Mouse (Mus musculus): ENCODE results near the gene Usp46.
A peak's percentile ranks its signal among the peaks of the same experiment; 100 is the strongest.

Usp46 gene

DNA sequence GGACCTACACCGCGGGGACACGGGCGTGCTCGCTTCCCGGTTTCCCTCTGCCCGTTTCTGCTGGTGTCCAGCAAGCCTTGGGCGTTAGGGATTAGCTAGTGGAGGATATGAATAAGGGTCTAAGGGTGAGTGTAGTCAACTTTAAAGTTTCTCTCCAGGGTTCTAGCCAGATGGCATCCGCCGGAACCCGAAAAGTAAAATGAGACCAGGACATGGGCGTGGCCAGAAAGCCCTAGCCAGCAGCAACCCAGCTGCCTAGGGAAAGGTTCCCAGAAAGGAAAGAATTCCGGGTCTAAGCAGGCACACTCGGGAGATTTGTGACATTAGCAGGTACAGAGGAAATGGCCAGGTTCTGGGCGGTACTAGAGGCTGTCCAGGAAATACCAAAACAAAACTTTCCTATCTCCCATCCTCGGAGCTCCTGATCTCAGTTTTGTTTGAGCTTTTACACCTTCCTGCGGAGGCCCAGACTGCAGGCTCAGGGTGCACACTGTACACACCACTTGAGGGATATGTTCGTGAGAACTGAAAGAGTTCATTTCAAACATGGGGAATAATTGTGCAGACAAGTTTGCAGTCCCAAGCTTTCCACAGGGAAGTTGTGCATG lies 587 bp upstream of the Usp46 start:
- DNase-seq (ENCODE audit: low spot score), result peak; percentile 74

GRCm38 (mm10) chr5:74067346-74067745 lies 885 bp downstream of the Usp46 start:
- no peak for DNase-seq (ENCODE audit: low spot score)

GRCm38 (mm10) chr5:74066416-74067115 lies 1.7 kb downstream of the Usp46 start:
- peak; percentile 32 for DNase-seq (ENCODE audit: low spot score)

DNA sequence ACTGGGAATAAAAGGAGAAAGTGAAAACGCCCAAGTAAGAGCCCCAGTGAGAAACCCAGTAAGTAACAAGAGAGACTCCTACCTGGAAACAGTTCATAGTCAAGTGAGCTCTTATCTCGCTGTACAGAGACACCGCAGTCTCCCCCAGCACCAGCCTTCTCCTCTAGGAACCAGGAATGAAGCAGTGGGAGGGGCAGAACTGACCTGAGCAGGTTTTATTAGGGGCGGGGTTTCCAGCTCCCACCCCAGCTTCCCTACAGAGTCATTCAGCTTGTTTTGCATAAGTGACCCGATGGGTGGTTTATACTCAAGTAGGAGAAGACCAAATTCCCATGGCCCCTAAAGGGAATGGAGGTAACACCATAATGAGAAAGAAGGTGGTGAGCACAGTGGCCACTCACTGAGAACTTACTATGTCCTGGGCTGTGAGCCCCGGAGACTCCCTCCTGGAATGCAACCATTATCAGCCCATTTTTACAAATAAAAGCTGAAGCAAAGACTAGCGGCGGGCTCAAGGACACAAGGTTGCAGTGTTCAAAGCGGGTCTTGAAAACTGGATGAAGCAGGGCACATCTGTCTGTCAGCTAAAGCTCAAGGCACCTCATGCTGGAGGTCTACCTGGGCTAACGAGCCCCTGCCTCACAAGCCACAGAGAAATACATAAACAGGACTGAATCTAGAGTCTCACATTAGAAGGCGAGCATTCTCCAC lies 2.5 kb downstream of the Usp46 start:
- DNase-seq (ENCODE audit: low spot score), result no peak

DNA sequence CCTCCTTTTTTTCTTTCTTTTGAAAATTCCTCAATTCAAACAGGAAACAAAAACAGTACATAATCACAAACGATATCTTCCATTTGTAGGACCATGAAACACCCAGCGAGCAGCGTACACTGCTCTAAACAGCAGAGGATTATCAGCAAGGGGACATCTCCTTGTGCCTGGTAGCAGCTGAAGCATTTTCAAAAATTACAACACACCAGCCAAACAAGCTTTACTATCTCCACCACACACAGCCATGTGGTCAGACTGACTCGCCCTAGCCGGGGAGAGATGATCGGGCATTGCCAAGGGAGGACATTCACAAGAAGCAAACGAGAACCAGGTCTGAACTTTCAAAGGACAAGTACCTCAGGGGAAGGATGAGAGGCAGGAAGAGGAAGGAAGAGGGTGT lies 3.4 kb downstream of the Usp46 start:
- DNase-seq (ENCODE audit: low spot score), result peak; percentile 18

- DNase-seq (ENCODE audit: low spot score), result no peak
These were observed 4.9 kb downstream of the Usp46 start for GRCm38 (mm10) chr5:74063226-74063747.

GRCm38 (mm10) chr5:74062266-74062665 lies 6.0 kb downstream of the Usp46 start:
- DNase-seq (ENCODE audit: low spot score), result no peak

GRCm38 (mm10) chr5:74061408-74062047 lies 6.7 kb downstream of the Usp46 start:
- DNase-seq (ENCODE audit: low spot score), result no peak

GRCm38 (mm10) chr5:74052171-74052909 lies 15.9 kb downstream of the Usp46 start:
- no peak for DNase-seq (ENCODE audit: low spot score)

DNA sequence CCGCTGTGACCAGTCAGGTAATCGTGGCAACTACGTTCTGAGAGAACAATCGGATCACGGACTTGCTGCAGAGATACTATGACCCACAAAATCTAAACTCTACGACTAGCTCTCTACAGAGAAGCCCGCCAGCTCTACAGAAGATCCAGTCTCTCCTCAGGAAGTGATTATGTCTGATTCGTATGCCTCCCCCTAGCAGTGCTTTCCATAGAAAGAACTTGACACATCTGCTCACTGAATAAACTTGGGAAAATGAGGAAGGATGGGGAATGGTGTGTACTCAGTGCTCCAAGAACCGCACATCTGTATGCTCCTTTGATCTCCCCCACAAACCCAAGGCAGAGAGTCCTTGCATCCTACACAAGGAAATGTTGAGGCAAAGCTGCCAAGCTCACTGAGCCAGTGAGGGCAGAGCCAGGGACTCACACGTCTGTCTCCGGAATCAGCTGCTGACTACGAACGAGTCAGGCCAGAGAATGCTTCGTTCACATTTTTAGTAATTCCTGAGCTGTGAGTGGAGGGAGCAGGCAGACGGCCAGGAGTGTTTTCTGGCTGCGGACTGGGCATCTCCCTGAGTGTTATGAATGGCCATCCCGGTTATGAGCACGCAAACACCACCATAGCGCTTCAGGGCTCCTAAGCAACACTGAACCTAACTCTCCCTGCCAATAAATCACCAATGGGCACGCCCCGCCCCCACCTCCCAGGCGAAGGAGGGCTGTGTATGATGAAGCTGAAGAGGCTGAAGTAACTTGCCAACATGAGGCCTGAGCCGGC lies 16.6 kb downstream of the Usp46 start:
- peak; percentile 32 for DNase-seq (ENCODE audit: low spot score)

- no peak for DNase-seq (ENCODE audit: low spot score)
These were observed 17.3 kb downstream of the Usp46 start for GRCm38 (mm10) chr5:74050903-74051302.

DNA sequence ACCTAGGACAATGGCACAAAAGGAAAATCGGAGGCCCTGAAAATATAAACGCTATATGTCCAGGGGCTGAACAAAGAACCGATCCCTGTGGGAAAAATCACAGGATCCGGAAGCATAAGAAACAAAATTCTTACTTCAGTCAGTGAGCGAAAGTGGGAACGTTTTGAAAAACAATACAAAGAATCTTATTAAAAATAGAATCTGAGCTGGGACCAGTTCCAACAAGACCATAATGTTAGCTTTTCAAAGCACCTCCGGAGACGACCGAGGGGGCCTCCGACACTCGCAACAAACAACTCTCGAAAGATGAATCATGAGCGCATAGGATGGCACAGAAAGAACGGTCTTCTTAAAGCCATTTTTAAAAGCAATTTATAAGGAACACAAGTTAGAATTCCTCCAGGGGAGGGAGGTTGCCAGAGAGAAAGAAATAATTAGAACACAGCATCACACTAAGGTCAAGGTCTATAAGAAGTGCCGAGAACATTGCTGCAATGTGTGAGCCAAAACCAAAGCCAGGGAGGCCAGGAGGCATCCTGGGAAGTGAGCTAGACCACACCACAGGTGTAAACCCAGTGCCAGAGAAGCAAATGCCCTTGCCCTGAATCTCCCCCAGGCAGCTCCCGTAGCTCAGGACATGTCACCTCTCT lies 19.3 kb downstream of the Usp46 start:
- DNase-seq (ENCODE audit: low spot score), result no peak

- no peak for DNase-seq (ENCODE audit: low spot score)
These were observed 23.6 kb downstream of the Usp46 start for GRCm38 (mm10) chr5:74044591-74044990.

DNA sequence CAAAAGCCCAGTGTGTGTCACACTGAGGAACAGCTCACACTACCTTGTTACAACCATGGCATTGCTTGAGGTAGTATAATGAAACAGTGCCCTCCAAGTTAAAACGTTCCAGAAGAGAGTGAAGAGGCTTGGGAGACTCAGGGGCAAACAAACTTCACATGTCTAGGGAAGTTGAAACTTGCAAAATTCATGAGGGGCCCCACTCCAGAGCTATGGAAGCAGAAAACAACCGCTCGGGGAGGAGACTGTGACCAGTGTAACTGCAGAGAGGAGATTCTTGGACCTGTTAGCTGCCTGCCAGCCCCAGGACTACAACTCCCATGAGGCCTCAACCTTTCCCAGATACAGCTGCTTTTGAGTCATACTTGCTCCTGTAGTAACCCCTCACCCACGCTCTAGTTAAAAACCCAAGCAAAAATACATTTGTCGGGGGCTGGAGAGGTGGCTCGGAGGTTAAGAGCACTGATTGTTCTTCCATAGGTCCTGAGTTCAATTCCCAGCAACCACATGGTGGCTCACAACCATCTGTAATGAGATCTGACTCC lies 25.4 kb downstream of the Usp46 start:
- no peak for DNase-seq (ENCODE audit: low spot score)

DNA sequence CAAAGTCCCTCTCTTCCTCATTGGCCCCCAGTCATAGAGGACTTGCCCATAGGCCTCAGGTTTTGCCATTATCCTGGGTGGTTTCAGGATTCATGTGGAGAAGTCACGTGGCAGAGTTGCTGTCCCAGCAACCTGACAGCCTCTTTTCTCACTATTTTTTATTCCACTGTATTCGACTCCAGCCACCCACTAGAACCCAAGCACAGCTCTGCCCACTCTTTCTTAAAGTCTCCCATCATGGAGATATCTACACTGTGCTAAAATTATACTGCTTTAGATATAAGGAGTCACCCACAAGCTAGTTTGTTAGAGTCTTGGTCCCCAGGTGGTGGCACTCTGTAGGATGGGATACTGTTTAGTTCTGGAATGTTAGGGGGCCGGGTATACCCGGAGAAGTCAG lies 27.7 kb downstream of the Usp46 start:
- no peak for DNase-seq (ENCODE audit: low spot score)

- DNase-seq (ENCODE audit: low spot score), result no peak
These were observed 32.8 kb downstream of the Usp46 start for GRCm38 (mm10) chr5:74035454-74035853.

DNA sequence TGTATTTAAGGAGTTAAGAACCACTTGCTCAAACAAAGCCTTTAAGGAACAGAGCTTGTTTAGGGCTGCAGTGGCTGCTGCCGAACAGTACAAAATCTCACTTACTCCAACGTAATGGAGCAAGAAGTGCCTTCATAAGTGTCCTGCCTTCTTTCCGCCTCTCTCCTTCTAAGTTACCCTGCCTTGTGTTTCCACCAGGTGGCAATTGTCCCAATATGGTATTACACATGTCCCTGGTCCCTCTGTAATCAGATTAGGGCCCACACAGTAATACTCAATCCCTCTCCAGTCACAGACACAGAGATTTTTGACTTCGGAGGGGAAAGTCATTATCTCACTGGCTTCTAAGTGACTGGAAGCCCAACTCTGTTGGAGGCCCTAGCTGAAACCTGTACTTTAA lies 34.1 kb downstream of the Usp46 start:
- DNase-seq (ENCODE audit: low spot score), result no peak

DNA sequence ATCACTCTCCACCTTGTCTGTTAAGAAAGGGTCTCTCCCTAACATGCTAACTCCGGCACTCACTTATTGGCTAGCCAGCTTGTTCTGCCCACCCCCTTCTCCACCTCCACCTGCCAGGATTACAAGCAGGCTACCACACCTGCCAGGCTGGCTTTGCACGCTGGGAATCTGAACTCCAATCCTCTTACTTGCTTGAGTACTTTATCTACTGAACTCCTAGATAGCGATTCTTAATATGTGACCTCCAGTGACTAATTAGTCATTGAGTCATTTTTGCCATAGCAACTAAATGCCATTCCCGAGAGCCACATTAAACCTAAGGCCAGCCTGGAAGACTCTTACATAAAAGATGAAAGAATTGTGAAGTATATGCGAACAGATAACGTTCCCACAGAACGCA lies 38.4 kb downstream of the Usp46 start:
- no peak for DNase-seq (ENCODE audit: low spot score)

DNA sequence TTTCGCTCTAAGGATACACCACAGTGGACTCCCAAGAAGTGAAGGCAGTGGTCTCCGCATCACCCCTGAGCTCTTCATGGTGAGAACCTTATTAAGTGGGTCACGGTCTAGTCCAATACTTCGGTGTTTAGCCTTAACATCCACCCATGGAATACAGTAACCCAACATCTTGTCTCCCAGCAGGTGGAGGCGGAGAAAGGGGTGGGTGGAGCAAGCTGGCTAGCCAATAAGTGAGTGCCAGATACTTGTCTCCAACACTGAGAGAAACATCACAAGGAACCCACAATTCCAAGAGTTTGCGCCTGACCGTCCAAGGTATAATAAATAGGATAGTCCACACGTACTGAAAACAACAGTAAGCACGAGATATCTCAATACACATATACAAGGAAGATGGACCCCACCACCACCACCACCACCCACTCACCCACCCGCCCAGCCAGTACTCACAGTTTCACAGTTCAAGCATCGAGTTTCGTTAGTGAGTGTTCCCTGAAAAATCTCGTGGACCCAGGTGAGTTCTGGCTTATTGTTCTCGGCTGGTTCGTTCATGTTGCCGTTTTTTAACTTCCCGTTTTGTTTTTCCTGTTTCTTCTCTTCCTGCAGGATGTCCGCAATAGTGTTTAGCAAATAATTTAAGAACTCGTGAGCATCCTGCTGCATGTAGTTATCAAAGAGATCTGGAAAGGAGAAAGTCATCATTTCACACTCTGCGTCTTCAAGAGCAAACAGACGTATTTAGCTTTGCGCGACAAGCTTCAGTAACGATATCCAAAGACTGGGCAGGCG lies 39.3 kb downstream of the Usp46 start:
- no peak for DNase-seq (ENCODE audit: low spot score)
